Mouse (Mus musculus) lung, embryonic 16.5 days (tissue): ENCODE measurements around the gene Ppp1r12c. TPM values are rescaled to one million over a fixed set of nuclear protein-coding genes. Genes with fewer than 3 reads are reported as not detected.

Experiments used
- ATAC-seq: fragments of 200-750 bp; cut with Nextera tagmentation; 2 replicates; pipeline ENCODE4 v1.8.0; 2017; ENCODE audit warnings: low read depth, mild to moderate bottlenecking, moderate library complexity
- H3K27ac ChIP-seq: fragments of 300-500 bp; sonication (generic); 2 replicates; pipeline ENCODE4 v1.5.1; 2014; ENCODE audit warnings: mild to moderate bottlenecking, control low read depth, low read length
- H3K27me3 ChIP-seq: fragments of 300-500 bp; sonication (generic); 2 replicates; pipeline ENCODE4 v1.6.1; 2014; ENCODE audit warnings: low read depth, low read length, mixed read lengths; ENCODE audit not compliant: control insufficient read depth, insufficient read depth
- H3K36me3 ChIP-seq: fragments of 300-500 bp; sonication (generic); 2 replicates; pipeline ENCODE4 v1.6.1; 2014; ENCODE audit warnings: low read length; ENCODE audit not compliant: control insufficient read depth, insufficient read depth
- H3K4me1 ChIP-seq: fragments of 300-500 bp; sonication (generic); replicated peaks from 2 replicates; pipeline ENCODE4 v1.6.1; 2014; ENCODE audit warnings: low read length, mixed read lengths; ENCODE audit not compliant: control insufficient read depth, insufficient read depth
- H3K4me2 ChIP-seq: fragments of 300-500 bp; sonication (generic); 2 replicates; pipeline ENCODE4 v1.6.1; 2014; ENCODE audit warnings: low read depth, low read length, control low read depth
- H3K4me3 ChIP-seq: fragments of 300-500 bp; sonication (generic); 2 replicates; pipeline ENCODE4 v1.5.1; 2014; ENCODE audit warnings: mild to moderate bottlenecking, low read length, control low read depth
- H3K9ac ChIP-seq: fragments of 300-500 bp; sonication (generic); 2 replicates; pipeline ENCODE4 v1.6.1; 2014; ENCODE audit warnings: low read length, control low read depth
- H3K9me3 ChIP-seq: fragments of 300-500 bp; sonication (generic); 2 replicates; pipeline ENCODE4 v1.6.1; 2016; ENCODE audit warnings: low read length; ENCODE audit not compliant: control insufficient read depth
- WGBS: fragments of 180-500 bp; shearing (Covaris S2); extraction: QIAGEN DNeasy Blood & Tissue Kit; methylation state at CpG from one replicate; pipeline ENCODE4 v1.1.7; 2014; 5-methylcytosine and 5-hydroxymethylcytosine counted together
- polyA plus RNA-seq: library from polyadenylated mRNA; unstranded; fragments of >200 nt; fragmentation: Nextera tagmentation; extraction: Ambion mirVana; gene quantifications from 2 replicates; pipeline ENCODE4 v1.2.1, GENCODE M21; 2015

The Ppp1r12c gene
- polyA plus RNA-seq, 1 experiment from 2014 or later = 20.1 TPM

- H3K4me3 ChIP-seq = peak overlapping the region; percentile 59
- H3K27ac ChIP-seq = peak overlapping the region; percentile 99
- H3K9ac ChIP-seq = peak overlapping the region; percentile 75
- peak; percentile 97 for ATAC-seq
- 1% methylated on average over 39 of the region's 39 CpGs for WGBS
- no peaks in the 10 kb centered on the region for H3K9me3 ChIP-seq
- H3K4me1 ChIP-seq = peaks cover 15% of the 10 kb centered on the region
- H3K36me3 ChIP-seq = peaks cover 9% of the 10 kb centered on the region
- peaks cover 3% of the 10 kb centered on the region; the same call in 1 of the 2 replicates for H3K27me3 ChIP-seq
- H3K4me2 ChIP-seq = peak overlapping the region; percentile 89
These were observed 23.3 kb downstream of the Ppp1r12c start for GRCm38 (mm10) chr7:4478021-4478795.

DNA sequence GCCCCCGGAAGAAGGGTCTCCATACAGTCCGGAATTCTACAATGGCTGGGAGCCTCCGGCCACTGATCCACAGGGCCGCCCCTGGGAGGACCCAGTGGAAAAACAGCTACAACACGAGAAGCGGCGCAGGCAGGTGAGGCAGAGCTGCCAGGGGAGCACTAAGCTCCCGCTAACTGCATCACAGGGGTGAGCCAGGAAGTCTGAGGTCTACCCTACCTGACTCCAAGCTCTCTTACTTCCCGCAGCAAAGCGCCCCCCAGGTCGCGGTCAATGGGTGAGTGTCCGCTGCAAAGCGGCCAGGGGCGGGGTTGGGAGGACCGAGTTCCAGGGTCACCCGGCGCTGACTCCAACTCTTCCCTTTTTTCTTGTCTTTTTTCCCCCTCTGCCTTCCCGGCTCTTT, 27.5 kb downstream of the Ppp1r12c start:
- H3K27ac ChIP-seq = no peak overlapping the region
- H3K36me3 ChIP-seq = no peaks in the 10 kb centered on the region; the same call in 1 of the 2 replicates
- no peak overlapping the region for H3K9ac ChIP-seq
- 18% methylated on average over 18 of the region's 19 CpGs for WGBS
- H3K4me2 ChIP-seq = no peak overlapping the region
- H3K27me3 ChIP-seq = peaks cover 13% of the 10 kb centered on the region
- ATAC-seq = no peak
- H3K4me3 ChIP-seq = no peak overlapping the region
- peaks cover 16% of the 10 kb centered on the region for H3K4me1 ChIP-seq
- no peaks in the 10 kb centered on the region for H3K9me3 ChIP-seq

DNA sequence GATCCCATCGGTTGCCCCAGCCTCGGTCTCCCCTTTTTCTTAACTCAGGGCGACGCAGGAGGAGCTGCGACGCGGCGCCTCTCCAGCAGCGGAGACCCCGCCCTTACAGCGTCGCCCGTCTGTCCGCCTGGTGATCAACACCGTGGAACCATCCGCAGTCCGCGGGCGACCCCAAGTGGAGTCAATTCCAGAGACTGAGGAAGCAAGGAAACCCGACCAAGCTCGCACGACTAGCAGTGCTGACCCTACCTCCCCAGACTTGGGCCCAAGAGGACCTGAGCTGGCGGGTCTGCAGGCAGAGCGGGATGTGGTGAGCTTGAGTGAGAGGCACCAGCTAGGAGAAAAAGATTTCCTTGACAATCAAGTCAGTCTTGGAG, 30.3 kb downstream of the Ppp1r12c start:
- Histone ChIP-seq H3K9ac (peak overlapping the region; percentile 59), H3K4me2 (peak overlapping the region; percentile 81), H3K4me1 (peaks cover 10% of the 10 kb centered on the region), H3K27ac (no peak overlapping the region), H3K4me3 (peak overlapping the region; percentile 49), H3K36me3 (no peaks in the 10 kb centered on the region; the same call in 1 of the 2 replicates), H3K27me3 (peaks cover 13% of the 10 kb centered on the region), H3K9me3 (no peaks in the 10 kb centered on the region)
- WGBS = 1% methylated on average over 24 of the region's 24 CpGs
- ATAC-seq = peak; percentile 88

DNA sequence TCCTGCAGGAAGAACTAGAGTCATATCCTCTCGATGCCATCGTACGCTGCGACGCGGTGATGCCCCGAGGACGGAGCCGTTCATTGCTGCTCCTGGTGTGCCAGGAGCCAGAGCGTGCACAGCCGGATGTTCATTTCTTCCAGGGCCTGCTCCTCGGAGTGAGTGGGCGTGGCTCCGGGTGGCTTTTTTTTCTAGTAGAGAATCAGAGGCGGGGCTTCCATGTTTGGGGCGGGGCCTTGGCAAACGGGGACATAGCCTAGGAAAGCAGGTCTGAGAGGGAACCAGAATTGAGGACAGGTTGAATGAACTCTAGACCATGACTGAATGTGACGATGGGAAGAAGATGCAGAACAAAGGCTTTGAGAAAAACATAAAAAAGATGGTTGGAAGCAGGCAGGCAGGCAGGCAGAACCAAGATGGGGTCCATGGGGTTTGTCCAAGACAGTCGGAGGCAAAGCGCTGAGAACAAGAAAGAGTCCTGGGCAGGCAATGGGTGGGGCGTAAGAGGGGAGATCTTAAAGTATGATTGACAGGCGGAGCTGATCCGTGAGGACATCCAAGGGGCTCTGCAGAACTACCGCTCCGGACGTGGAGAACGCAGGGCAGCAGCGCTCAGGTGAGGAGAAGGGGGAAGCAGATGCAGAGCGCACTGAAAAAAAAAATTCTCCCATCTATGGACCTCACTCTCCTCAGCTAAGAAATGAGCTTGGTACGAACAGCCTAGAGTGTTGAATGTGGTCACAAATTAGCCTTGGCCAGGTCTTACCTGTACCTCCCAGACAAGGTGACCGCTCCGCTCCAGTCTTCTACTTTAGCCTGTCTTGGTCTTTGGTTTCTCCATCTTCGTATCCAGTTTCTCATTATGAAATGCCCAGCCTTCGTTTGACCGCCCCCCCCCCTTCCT, 31.0 kb downstream of the Ppp1r12c start:
- Histone ChIP-seq H3K4me3 (peak overlapping the region; percentile 49), H3K9me3 (no peaks in the 10 kb centered on the region), H3K4me1 (peaks cover 10% of the 10 kb centered on the region), H3K9ac (peak overlapping the region; percentile 59), H3K4me2 (peak overlapping the region; percentile 81), H3K36me3 (no peaks in the 10 kb centered on the region; the same call in 1 of the 2 replicates), H3K27ac (no peak overlapping the region; the same call in 1 of the 2 replicates), H3K27me3 (peaks cover 13% of the 10 kb centered on the region)
- 3% methylated on average over 35 of the region's 35 CpGs for WGBS
- peak; percentile 44 for ATAC-seq

GRCm38 (mm10) chr7:4467801-4468200, 33.7 kb downstream of the Ppp1r12c start:
- ATAC-seq = no peak
- no peak overlapping the region for H3K4me2 ChIP-seq
- H3K4me1 ChIP-seq = peaks cover 10% of the 10 kb centered on the region
- H3K36me3 ChIP-seq = no peaks in the 10 kb centered on the region; the same call in 1 of the 2 replicates
- peaks cover 5% of the 10 kb centered on the region for H3K27me3 ChIP-seq
- H3K9me3 ChIP-seq = no peaks in the 10 kb centered on the region
- no peak overlapping the region for H3K9ac ChIP-seq
- H3K27ac ChIP-seq = no peak overlapping the region
- WGBS = 68% methylated on average over 3 of the region's 3 CpGs
- H3K4me3 ChIP-seq = no peak overlapping the region

GRCm38 (mm10) chr7:4464194-4464824, 37.2 kb downstream of the Ppp1r12c start:
- peak; percentile 90 for ATAC-seq
- Histone ChIP-seq H3K27ac (peak overlapping the region; percentile 89), H3K4me1 (peaks cover 6% of the 10 kb centered on the region), H3K36me3 (no peaks in the 10 kb centered on the region), H3K27me3 (no peaks in the 10 kb centered on the region), H3K9ac (peak overlapping the region; percentile 52), H3K9me3 (no peaks in the 10 kb centered on the region), H3K4me2 (peak overlapping the region; percentile 53), H3K4me3 (peak overlapping the region; percentile 27)
- WGBS = 2% methylated on average over 12 of the region's 12 CpGs

- peak within 1 kb of the TSS; percentile 77 for H3K27ac ChIP-seq
- no peaks in the 10 kb centered on the region for H3K27me3 ChIP-seq
- peak within 1 kb of the TSS; percentile 21; the same call in 1 of the 2 replicates for H3K9ac ChIP-seq
- peak; percentile 79 for ATAC-seq
- H3K4me2 ChIP-seq = peak within 1 kb of the TSS; percentile 12
- H3K4me3 ChIP-seq = peak within 1 kb of the TSS; percentile 34
- WGBS = 43% methylated on average over 13 of the region's 16 CpGs
- H3K36me3 ChIP-seq = no peaks in the 10 kb centered on the region
- H3K4me1 ChIP-seq = peaks cover 3% of the 10 kb centered on the region; the same call in 1 of the 2 replicates
- no peaks in the 10 kb centered on the region for H3K9me3 ChIP-seq
These were observed 40.7 kb downstream of the Ppp1r12c start, which contains the start of gene Eps8l1 for GRCm38 (mm10) chr7:4460576-4461434. Gene Eps8l1, plus strand, starts transcription at chr7:4460674.

GRCm38 (mm10) chr7:4452644-4453043, 48.8 kb downstream of the Ppp1r12c start:
- WGBS = 20% methylated on average over 4 of the region's 4 CpGs
- peak overlapping the region; percentile 83 for H3K27ac ChIP-seq
- peak; percentile 91 for ATAC-seq

More at GRCm38 (mm10) chr7:4452644-4453043, 48.8 kb downstream of the Ppp1r12c start:
- H3K9ac ChIP-seq = no peak overlapping the region
- no peaks in the 10 kb centered on the region for H3K36me3 ChIP-seq
- H3K4me3 ChIP-seq = no peak overlapping the region
- no peaks in the 10 kb centered on the region for H3K9me3 ChIP-seq
- H3K4me1 ChIP-seq = peaks cover 9% of the 10 kb centered on the region
- H3K27me3 ChIP-seq = no peaks in the 10 kb centered on the region
- H3K4me2 ChIP-seq = no peak overlapping the region
